Mouse (Mus musculus) thymus, adult 2 months (tissue): ENCODE data around the gene Pter.

Source experiments
- CTCF ChIP-seq: fragments of 200-500 bp; IDR thresholded peaks from 2 replicates; pipeline ENCODE4 v1.5.1; 2012; ENCODE audit warnings: mild to moderate bottlenecking, control low read depth, low read length, moderate library complexity, borderline replicate concordance; ENCODE audit not compliant: control insufficient read depth, poor library complexity, insufficient read depth; ENCODE audit errors: extremely low read depth
- POLR2A ChIP-seq: fragments of 200-500 bp; IDR thresholded peaks from 2 replicates; pipeline ENCODE4 v1.6.1; 2012; ENCODE audit warnings: mild to moderate bottlenecking, low read length, control low read depth, moderate library complexity; ENCODE audit not compliant: control insufficient read depth, poor library complexity, insufficient read depth; ENCODE audit errors: extremely low read depth

DNA sequence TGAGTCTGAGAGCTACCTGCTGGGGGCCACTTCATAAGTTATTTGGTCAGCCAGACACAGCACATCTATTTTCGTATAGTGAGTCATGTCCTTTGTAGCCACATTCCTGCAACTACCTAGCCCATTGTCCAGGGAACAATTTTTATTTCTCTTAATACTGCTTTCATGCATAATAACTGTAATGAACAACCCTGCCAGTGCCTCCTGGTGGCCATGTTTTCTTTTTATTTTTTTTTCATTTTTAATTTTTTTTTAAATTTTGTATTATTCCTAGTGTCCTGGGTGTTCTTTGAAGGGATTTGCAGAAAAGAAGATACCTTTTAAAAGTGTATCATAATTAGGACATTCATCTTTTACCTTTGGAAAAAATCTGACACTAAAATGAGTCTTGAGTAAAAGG, 84.6 kb downstream of the Pter start:
- TF ChIP-seq CTCF (no peak), POLR2A (no peak)
